Mouse (Mus musculus) macrophage (primary cell): ENCODE results near the gene Nos2. TPM values are rescaled to one million over a fixed set of nuclear protein-coding genes. Genes with fewer than 3 reads are reported as not detected.
"Not testable (repeated sequence)": the region's sequence is repeated elsewhere in the genome, so short reads cannot be mapped to it uniquely, and the experiment has no call there.

Experiments used
- H3K27ac ChIP-seq: fragments of 350-480 bp; formaldehyde crosslinking; 2 replicates; pipeline ENCODE4 v1.9.0; 2021
- H3K36me3 ChIP-seq: fragments of 350-480 bp; formaldehyde crosslinking; 2 replicates; pipeline ENCODE4 v1.9.0; 2021; ENCODE audit errors: inconsistent target
- H3K4me3 ChIP-seq: fragments of 350-480 bp; formaldehyde crosslinking; 2 replicates; pipeline ENCODE4 v1.9.0; 2021; ENCODE audit errors: inconsistent target
- H3K79me2 ChIP-seq: fragments of 350-480 bp; formaldehyde crosslinking; 2 replicates; pipeline ENCODE4 v1.9.0; 2021; ENCODE audit errors: inconsistent target
- WGBS: methylation state at CpG from one replicate; pipeline ENCODE4 v1.1.7; 2026; ENCODE audit warnings: inconsistent platforms; ENCODE audit not compliant: missing documents; 5-methylcytosine and 5-hydroxymethylcytosine counted together
- polyA plus RNA-seq: library from polyadenylated mRNA; stranded (reverse); fragments of 250-400 nt; gene quantifications from 3 replicates; pipeline ENCODE4 v1.2.4, GENCODE M21; 2018; ENCODE audit warnings: inconsistent platforms

The Nos2 gene
- polyA plus RNA-seq, 1 experiment from 2014 or later = 0.49 TPM

DNA sequence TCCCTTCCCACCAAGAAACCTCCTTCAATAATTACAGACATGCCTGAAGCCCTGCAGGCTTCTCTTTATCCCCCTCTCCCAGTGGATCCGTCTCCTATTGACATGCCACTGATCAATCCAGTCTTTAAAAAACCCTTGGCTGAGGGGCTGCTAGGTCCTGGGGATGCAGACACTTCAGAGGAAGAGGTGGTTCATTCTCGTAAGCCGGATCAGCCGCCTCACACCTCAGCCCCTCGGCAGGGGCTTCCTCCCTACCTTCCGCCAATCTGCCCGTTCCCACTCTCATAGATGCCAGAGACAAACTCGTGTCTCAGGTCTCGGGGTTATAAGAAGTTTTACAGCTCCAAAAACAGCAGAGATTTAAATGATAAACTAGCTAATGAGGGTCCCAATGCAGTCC is 69.5 kb downstream of the Nos2 start:
- no peak overlapping the region for H3K27ac ChIP-seq
- H3K4me3 ChIP-seq = no peak overlapping the region
- no peaks in the 10 kb centered on the region for H3K36me3 ChIP-seq
- H3K79me2 ChIP-seq = peaks cover 4% of the 10 kb centered on the region; the same call in 1 of the 2 replicates
- WGBS = 91% methylated on average over 8 of the region's 9 CpGs

DNA sequence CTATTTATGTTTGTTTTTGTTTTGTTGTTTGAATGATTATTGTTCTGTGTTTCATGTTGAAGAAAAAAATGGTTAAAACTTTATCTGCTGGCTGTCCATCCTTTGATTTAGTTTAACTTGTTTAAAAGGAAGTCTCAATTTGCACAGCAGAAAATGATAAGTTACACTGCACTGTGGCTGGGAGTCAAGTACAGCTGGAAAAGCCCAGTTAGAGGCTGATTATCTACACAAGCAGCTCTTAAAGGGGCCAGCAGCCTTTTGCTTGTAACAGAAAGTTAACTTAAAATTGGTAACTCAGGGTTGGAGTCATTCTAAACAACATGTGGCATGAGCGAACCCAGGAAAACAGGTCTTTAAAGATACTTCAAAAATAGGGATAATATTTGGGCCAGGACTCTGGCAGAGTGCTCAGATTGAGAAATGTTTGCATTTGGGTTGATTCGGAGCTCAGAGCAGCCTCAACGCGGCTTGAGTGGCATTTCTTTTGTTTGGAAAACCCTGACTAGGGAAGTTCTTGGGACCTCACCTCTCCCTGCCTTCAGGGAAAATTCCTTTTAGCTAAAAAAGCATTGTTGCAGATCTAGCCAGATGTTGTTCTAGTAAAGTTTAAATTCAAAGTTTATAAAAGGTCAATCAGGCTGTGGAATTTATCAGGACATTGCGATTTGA is 70.4 kb downstream of the Nos2 start:
- H3K27ac ChIP-seq, H3K79me2 ChIP-seq, H3K4me3 ChIP-seq, H3K36me3 ChIP-seq: not testable (repeated sequence)
- 97% methylated on average over 5 of the region's 5 CpGs for WGBS

GRCm38 (mm10) chr11:78999118-78999517 is 78.5 kb downstream of the Nos2 start:
- H3K36me3 ChIP-seq = no peaks in the 10 kb centered on the region
- no peak overlapping the region for H3K4me3 ChIP-seq
- WGBS = 89% methylated on average over 3 of the region's 6 CpGs
- no peaks in the 10 kb centered on the region for H3K79me2 ChIP-seq
- H3K27ac ChIP-seq = no peak overlapping the region

- H3K36me3 ChIP-seq = no peaks in the 10 kb centered on the region
- no peak overlapping the region for H3K27ac ChIP-seq
- no peaks in the 10 kb centered on the region for H3K79me2 ChIP-seq
- H3K4me3 ChIP-seq = no peak overlapping the region
- WGBS = 100% methylated on average over 4 of the region's 4 CpGs
Measured at GRCm38 (mm10) chr11:79001871-79002270, 81.3 kb downstream of the Nos2 start.

GRCm38 (mm10) chr11:79002551-79002951 is 82.0 kb downstream of the Nos2 start:
- WGBS = 69% methylated on average over 5 of the region's 5 CpGs
- H3K27ac ChIP-seq = no peak overlapping the region

GRCm38 (mm10) chr11:79003053-79003768 is 82.6 kb downstream of the Nos2 start:
- no peak overlapping the region for H3K27ac ChIP-seq
- WGBS = 50% methylated on average over 11 of the region's 11 CpGs
- no peak overlapping the region for H3K4me3 ChIP-seq
- H3K79me2 ChIP-seq = no peaks in the 10 kb centered on the region
- H3K36me3 ChIP-seq = no peaks in the 10 kb centered on the region

More at GRCm38 (mm10) chr11:79002551-79002951, 82.0 kb downstream of the Nos2 start:
- Histone ChIP-seq H3K4me3 (no peak overlapping the region), H3K36me3 (no peaks in the 10 kb centered on the region), H3K79me2 (no peaks in the 10 kb centered on the region)

- H3K79me2 ChIP-seq = no peaks in the 10 kb centered on the region
- H3K27ac ChIP-seq = no peak overlapping the region
- H3K4me3 ChIP-seq = no peak overlapping the region
- no peaks in the 10 kb centered on the region for H3K36me3 ChIP-seq
- 86% methylated on average over 10 of the region's 10 CpGs for WGBS
Measured at GRCm38 (mm10) chr11:79003769-79004638, 83.4 kb downstream of the Nos2 start.

- Histone ChIP-seq H3K4me3 (no peak overlapping the region), H3K79me2 (no peaks in the 10 kb centered on the region), H3K36me3 (no peaks in the 10 kb centered on the region), H3K27ac (no peak overlapping the region)
- WGBS = 77% methylated on average over 14 of the region's 14 CpGs
Measured at GRCm38 (mm10) chr11:79005578-79006394, 85.2 kb downstream of the Nos2 start.

- no peaks in the 10 kb centered on the region for H3K36me3 ChIP-seq
- WGBS = 31% methylated on average over 5 of the region's 5 CpGs
- no peak overlapping the region for H3K27ac ChIP-seq
- no peak overlapping the region for H3K4me3 ChIP-seq
- H3K79me2 ChIP-seq = no peaks in the 10 kb centered on the region
Measured at GRCm38 (mm10) chr11:79006417-79006816, 85.8 kb downstream of the Nos2 start.

DNA sequence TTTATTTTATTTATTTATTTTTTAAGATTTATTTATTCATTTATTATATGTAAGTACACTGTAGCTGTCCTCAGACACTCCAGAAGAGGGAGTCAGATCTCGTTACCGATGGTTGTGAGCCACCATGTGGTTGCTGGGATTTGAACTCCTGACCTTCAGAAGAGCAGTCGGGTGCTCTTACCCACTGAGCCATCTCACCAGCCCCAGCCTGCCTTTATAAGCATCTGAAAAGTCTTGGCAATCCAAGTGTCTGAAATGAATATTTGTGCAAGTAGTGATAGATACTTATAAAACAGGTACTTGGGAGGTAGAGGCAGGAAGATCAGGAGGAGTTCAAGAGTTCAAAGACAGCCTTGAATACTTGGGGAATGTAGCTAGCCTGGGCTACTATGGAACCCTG is 86.8 kb downstream of the Nos2 start:
- 100% methylated on average over 1 of the region's 3 CpGs for WGBS
- H3K36me3 ChIP-seq, H3K27ac ChIP-seq, H3K79me2 ChIP-seq, H3K4me3 ChIP-seq: not testable (repeated sequence)

DNA sequence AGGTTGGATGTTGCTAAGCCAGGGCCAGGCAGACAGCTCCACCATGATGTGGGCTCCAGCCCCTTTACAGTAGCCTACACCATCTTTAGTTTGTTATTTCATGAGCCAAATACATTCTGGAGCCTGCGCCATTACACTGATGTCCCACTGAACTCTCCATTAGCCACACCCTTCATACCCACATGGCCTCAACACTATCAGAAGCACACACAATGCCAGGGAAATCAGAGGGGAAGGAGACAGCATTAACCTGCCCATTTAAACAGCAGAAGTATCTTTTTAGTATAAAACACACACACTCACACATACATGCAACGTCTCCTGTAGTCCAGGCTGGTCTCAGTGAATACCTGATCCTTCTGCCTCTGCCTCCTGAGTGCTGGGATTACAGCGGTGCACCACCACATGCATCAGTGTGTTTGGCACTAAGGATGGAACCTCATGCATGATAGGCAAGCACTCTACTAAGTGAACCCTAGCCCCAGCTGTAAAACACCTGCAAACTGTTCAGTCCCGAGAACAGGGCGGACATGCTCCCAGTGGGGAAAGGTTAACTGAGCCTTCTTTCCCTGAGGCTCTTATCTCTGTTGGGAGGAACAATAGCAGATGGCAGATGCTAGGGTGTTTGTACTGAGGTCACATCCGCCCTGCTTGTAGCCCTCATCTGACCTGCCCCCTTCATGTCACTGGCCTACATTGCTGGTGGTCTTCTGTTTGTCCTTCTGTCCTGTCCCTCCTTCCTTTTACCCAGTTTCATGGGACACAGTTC is 87.6 kb downstream of the Nos2 start:
- Histone ChIP-seq H3K79me2 (no peaks in the 10 kb centered on the region), H3K27ac (no peak overlapping the region), H3K4me3 (no peak overlapping the region), H3K36me3 (no peaks in the 10 kb centered on the region)
- 92% methylated on average over 6 of the region's 6 CpGs for WGBS

GRCm38 (mm10) chr11:79008891-79009290 is 88.3 kb downstream of the Nos2 start:
- no peaks in the 10 kb centered on the region for H3K36me3 ChIP-seq
- no peaks in the 10 kb centered on the region for H3K79me2 ChIP-seq
- WGBS = 100% methylated on average over 7 of the region's 7 CpGs
- H3K4me3 ChIP-seq = no peak overlapping the region
- no peak overlapping the region for H3K27ac ChIP-seq
